Mouse (Mus musculus): Measurements from ENCODE around the gene Lrrc1.

GRCm38 (mm10) chr9:77516782-77517364 is 27.8 kb downstream of the Lrrc1 start:
- TF ChIP-seq CTCF (conservative IDR thresholded peaks at IDR 0.05; ENCODE audit: low read length) (no peak), NANOG (IDR thresholded peaks at IDR 0.05; ENCODE audit: borderline replicate concordance, low read length) (no peak), POU5F1 (IDR thresholded peaks at IDR 0.05; ENCODE audit: borderline replicate concordance, low read length) (no peak)
